Mouse (Mus musculus): ENCODE data around the gene Muc15. TPM values are rescaled to one million over a fixed set of nuclear protein-coding genes. Genes with fewer than 3 reads are reported as not detected.

Muc15 gene
- 0.24 TPM in 1 of 2 replicates, not detected in the other for polyA plus RNA-seq (2015; fragmentation: Nextera tagmentation; extraction: Ambion mirVana)

DNA sequence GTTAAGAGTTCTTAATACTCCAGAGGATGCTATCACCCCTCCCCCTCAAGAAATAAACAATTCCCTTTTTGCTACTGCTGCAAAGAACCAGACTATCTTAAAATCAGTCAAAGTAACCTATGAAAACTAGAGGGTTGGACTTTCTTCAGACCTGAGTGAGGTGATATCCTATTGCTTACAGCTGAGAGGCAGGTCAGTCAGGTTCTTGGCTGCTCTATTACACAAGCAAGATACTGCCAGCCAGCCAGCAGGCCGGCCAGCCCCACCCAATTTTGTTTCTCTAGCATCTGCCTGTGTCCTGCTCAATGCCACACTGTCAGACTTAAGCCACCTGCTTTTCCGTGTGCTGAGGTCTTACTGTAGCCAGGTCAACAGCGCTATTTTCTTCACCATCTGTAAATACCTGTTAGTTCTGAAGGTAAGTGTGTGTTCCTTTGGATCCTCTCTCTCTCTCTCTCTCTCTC lies at the start of gene Muc15:
Gene Muc15 (plus strand): TSS at position 51 of the 464 bp plus-strand sequence.
- 35% methylated on average over 3 of the region's 3 CpGs for WGBS
- no peak within 1 kb of the TSS for H3K9ac ChIP-seq (replicated peaks; ENCODE audit: low read depth)

DNA sequence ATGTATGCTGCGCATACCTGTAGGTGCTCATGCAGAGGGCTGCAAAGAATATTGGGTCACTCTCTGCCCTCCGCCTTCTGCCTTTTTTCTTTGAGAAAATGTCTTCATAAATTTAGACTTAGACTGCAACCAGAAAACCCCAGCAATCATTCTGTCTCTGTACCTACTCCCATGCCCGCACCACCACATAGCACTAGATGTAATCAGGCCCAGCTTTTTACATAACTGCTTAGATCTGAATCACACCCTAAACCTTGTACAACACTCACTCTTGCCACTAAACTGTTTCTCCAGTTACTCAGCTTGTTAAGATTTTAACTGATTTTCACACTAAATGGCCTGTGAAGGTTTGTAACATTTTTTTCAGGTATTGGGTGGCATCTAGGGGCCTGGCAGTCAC lies 11.7 kb upstream of the Muc15 start:
- H3K9ac ChIP-seq (replicated peaks; ENCODE audit: low read depth): no peak overlapping the region
- H3K4me3 ChIP-seq (ENCODE audit: low read depth, low read length): no peak overlapping the region
- DNase-seq (ENCODE audit: low spot score) (no peak), ATAC-seq (no peak)
- no peaks in the 10 kb centered on the region for H3K4me1 ChIP-seq (ENCODE audit: insufficient read depth, low read depth, low read length)
- 88% methylated on average over 3 of the region's 3 CpGs for WGBS
- H3K9me3 ChIP-seq (ENCODE audit: low read length): no peaks in the 10 kb centered on the region
- H3K36me3 ChIP-seq (ENCODE audit: insufficient read depth, low read length): no peaks in the 10 kb centered on the region
- H3K4me2 ChIP-seq (replicated peaks; ENCODE audit: low read depth, low read length): no peak overlapping the region
- TF ChIP-seq CTCF (IDR thresholded peaks at IDR 0.05) (no peak), EP300 (IDR thresholded peaks at IDR 0.05) (no peak)
- no peak overlapping the region for H3K27ac ChIP-seq (ENCODE audit: low read length)
- no peaks in the 10 kb centered on the region for H3K27me3 ChIP-seq (replicated peaks; ENCODE audit: insufficient read depth, low read length)

More for the DNA sequence above, at the start of gene Muc15:
- TF ChIP-seq CTCF (IDR thresholded peaks at IDR 0.05) (no peak), EP300 (IDR thresholded peaks at IDR 0.05) (no peak)
- DNase-seq (ENCODE audit: low spot score) (no peak), ATAC-seq (no peak)
- Histone ChIP-seq H3K4me1 (ENCODE audit: insufficient read depth, low read depth, low read length) (no peaks in the 10 kb centered on the region), H3K27ac (ENCODE audit: low read length) (no peak within 1 kb of the TSS), H3K9me3 (ENCODE audit: low read length) (no peaks in the 10 kb centered on the region), H3K4me3 (ENCODE audit: low read depth, low read length) (no peak within 1 kb of the TSS), H3K27me3 (replicated peaks; ENCODE audit: insufficient read depth, low read length) (no peaks in the 10 kb centered on the region), H3K4me2 (replicated peaks; ENCODE audit: low read depth, low read length) (no peak within 1 kb of the TSS), H3K36me3 (ENCODE audit: insufficient read depth, low read length) (no peaks in the 10 kb centered on the region)

DNA sequence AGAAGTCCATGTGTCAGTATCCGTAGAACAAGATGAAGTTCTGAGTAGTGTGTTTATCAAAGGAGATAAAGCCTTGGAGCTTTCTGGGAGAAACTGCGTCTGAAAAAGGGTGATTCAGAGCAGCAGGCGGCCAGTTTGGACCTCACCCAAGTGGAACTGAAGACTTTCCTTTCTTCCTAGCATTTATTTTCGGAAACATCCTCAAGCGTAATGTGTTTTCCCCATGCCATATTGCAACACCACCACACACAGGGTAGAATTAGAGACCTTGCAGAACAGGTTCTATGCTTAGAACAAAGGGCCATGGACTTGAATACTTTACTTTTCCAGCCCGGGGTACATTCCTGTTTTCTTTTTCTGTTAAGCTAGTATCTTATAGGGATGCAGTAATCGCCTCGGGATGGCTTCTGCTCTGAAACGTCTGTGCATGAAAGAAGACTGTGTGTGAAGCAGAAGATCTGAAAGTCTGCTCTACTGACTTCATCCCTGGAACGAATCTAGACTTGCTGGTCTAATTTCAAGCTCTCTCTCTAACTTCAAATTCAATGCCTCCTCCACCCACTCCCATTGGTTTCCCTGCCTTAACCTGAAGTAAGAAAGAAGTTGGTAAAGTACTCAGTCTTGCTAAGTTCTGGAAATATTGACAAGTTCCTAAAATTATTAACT lies 11.0 kb upstream of the Muc15 start:
- Histone ChIP-seq H3K9ac (replicated peaks; ENCODE audit: low read depth) (no peak overlapping the region), H3K27me3 (replicated peaks; ENCODE audit: insufficient read depth, low read length) (no peaks in the 10 kb centered on the region), H3K9me3 (ENCODE audit: low read length) (no peaks in the 10 kb centered on the region), H3K4me1 (ENCODE audit: insufficient read depth, low read depth, low read length) (no peaks in the 10 kb centered on the region), H3K27ac (ENCODE audit: low read length) (no peak overlapping the region), H3K4me3 (ENCODE audit: low read depth, low read length) (no peak overlapping the region), H3K4me2 (replicated peaks; ENCODE audit: low read depth, low read length) (no peak overlapping the region), H3K36me3 (ENCODE audit: insufficient read depth, low read length) (no peaks in the 10 kb centered on the region)
- peak; percentile 37 for DNase-seq (ENCODE audit: low spot score)
- 54% methylated on average over 10 of the region's 10 CpGs for WGBS
- no peak for ATAC-seq
- TF ChIP-seq EP300 (IDR thresholded peaks at IDR 0.05): no peak
- no peak for TF ChIP-seq CTCF (IDR thresholded peaks at IDR 0.05)

DNA sequence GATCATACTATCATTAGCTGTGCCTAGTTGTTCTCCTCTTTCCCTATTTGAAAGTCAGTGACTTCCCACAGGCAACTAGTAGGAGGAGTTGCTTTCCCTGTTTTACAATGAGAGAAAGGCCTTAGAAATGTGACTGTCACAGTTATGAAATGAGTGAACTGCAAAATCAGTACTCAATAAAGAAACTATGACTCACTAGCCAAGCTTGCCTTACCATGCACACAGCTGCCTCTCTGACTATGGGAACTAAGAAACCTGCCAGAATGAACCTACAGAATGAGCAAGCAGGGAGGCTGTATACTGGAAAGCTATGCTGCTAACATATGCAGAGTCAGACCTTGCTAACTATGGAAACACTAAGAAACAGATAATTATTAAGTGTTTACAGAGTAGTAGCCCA lies 2.1 kb upstream of the Muc15 start:
- TF ChIP-seq EP300 (IDR thresholded peaks at IDR 0.05) (no peak), CTCF (IDR thresholded peaks at IDR 0.05) (no peak)
- H3K9me3 ChIP-seq (ENCODE audit: low read length): no peaks in the 10 kb centered on the region
- ATAC-seq (no peak), DNase-seq (ENCODE audit: low spot score) (no peak)
- H3K9ac ChIP-seq (replicated peaks; ENCODE audit: low read depth): no peak overlapping the region
- H3K27me3 ChIP-seq (replicated peaks; ENCODE audit: insufficient read depth, low read length): no peaks in the 10 kb centered on the region
- H3K27ac ChIP-seq (ENCODE audit: low read length): no peak overlapping the region
- H3K4me2 ChIP-seq (replicated peaks; ENCODE audit: low read depth, low read length): no peak overlapping the region
- no peaks in the 10 kb centered on the region for H3K4me1 ChIP-seq (ENCODE audit: insufficient read depth, low read depth, low read length)
- H3K4me3 ChIP-seq (ENCODE audit: low read depth, low read length): no peak overlapping the region
- H3K36me3 ChIP-seq (ENCODE audit: insufficient read depth, low read length): no peaks in the 10 kb centered on the region

DNA sequence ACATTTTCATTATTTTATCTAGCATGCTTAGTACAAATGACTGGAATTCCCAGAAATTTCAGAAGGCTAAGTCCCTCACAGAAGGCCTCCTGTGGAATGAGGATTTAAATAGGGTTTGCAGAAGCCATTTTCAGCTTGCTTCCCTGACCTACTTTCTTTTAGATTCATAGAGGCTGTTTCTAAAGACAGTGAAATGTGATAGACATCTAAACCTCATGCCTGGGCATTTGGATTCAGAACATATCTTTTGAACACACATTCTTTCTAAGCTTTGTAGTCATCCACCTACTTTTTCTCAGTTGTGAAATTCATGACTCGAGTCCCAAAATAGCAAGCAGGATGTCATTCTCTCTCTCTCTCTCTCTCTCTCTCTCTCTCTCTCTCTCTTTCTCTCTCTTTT lies 1.1 kb downstream of the Muc15 start:
- no peaks in the 10 kb centered on the region for H3K36me3 ChIP-seq (ENCODE audit: insufficient read depth, low read length)
- H3K9ac ChIP-seq (replicated peaks; ENCODE audit: low read depth): no peak overlapping the region
- no peak for DNase-seq (ENCODE audit: low spot score)
- ATAC-seq: no peak
- no peaks in the 10 kb centered on the region for H3K27me3 ChIP-seq (replicated peaks; ENCODE audit: insufficient read depth, low read length)
- no peaks in the 10 kb centered on the region for H3K9me3 ChIP-seq (ENCODE audit: low read length)
- no peak overlapping the region for H3K4me3 ChIP-seq (ENCODE audit: low read depth, low read length)
- 74% methylated on average over 1 of the region's 1 CpGs for WGBS
- H3K27ac ChIP-seq (ENCODE audit: low read length): no peak overlapping the region
- no peaks in the 10 kb centered on the region for H3K4me1 ChIP-seq (ENCODE audit: insufficient read depth, low read depth, low read length)
- TF ChIP-seq EP300 (IDR thresholded peaks at IDR 0.05) (no peak), CTCF (IDR thresholded peaks at IDR 0.05) (no peak)
- no peak overlapping the region for H3K4me2 ChIP-seq (replicated peaks; ENCODE audit: low read depth, low read length)

DNA sequence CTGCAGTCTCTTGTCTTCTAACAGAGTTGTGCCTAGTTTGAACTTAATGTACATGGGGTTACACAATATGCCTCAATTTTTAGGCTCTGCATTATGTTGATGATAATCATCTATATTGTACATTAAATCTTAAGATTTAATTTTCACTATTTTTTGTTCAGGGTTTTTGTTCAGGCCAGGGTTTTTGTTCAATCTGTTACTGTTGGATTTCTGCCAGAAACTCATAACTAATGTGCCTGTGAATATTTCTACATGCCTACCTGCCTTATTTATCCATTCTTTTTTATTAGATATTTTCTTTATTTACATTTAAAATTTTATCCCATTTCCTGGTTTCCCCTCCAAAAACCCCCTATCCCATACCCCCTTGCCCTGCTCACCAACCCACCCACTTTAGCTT lies 5.0 kb downstream of the Muc15 start:
- DNase-seq (ENCODE audit: low spot score): no peak
- no peak overlapping the region for H3K4me2 ChIP-seq (replicated peaks; ENCODE audit: low read depth, low read length)
- H3K27ac ChIP-seq (ENCODE audit: low read length): no peak overlapping the region
- no peak overlapping the region for H3K9ac ChIP-seq (replicated peaks; ENCODE audit: low read depth)
- no peak overlapping the region for H3K4me3 ChIP-seq (ENCODE audit: low read depth, low read length)
- no peaks in the 10 kb centered on the region for H3K36me3 ChIP-seq (ENCODE audit: insufficient read depth, low read length)
- TF ChIP-seq EP300 (IDR thresholded peaks at IDR 0.05) (no peak), CTCF (IDR thresholded peaks at IDR 0.05) (no peak)
- no peak for ATAC-seq
- no peaks in the 10 kb centered on the region for H3K27me3 ChIP-seq (replicated peaks; ENCODE audit: insufficient read depth, low read length)
- no peaks in the 10 kb centered on the region for H3K4me1 ChIP-seq (ENCODE audit: insufficient read depth, low read depth, low read length)
- H3K9me3 ChIP-seq (ENCODE audit: low read length): no peaks in the 10 kb centered on the region
